Mouse (Mus musculus) lung, postnatal 36 days (tissue): ENCODE data around the gene Phf23.
A peak's percentile ranks its signal among the peaks of the same experiment; 100 is the strongest.

Experiments
- DNase-seq: peaks from one replicate; pipeline ENCODE4 v3.0.0; 2022; ENCODE audit warnings: mixed read lengths

Gene Phf23

GRCm38 (mm10) chr11:70024151-70024514 is 28.6 kb downstream of the Phf23 start:
- DNase-seq, result no peak

- DNase-seq, result peak; percentile 30
These were observed 31.1 kb downstream of the Phf23 start for GRCm38 (mm10) chr11:70026689-70027088.

- DNase-seq, result no peak
These were observed 31.8 kb downstream of the Phf23 start for GRCm38 (mm10) chr11:70027397-70027796.

- DNase-seq, result no peak
These were observed 33.0 kb downstream of the Phf23 start for GRCm38 (mm10) chr11:70028401-70029129.

- peak; percentile 65 for DNase-seq
These were observed 33.7 kb downstream of the Phf23 start for GRCm38 (mm10) chr11:70029130-70029801.

- no peak for DNase-seq
These were observed 34.4 kb downstream of the Phf23 start for GRCm38 (mm10) chr11:70029829-70030550.

GRCm38 (mm10) chr11:70030651-70031320 is 35.2 kb downstream of the Phf23 start:
- no peak for DNase-seq

GRCm38 (mm10) chr11:70031321-70031670 is 35.7 kb downstream of the Phf23 start:
- DNase-seq, result no peak

GRCm38 (mm10) chr11:70038174-70038573 is 42.6 kb downstream of the Phf23 start:
- DNase-seq, result no peak

- DNase-seq, result no peak
These were observed 44.1 kb downstream of the Phf23 start for GRCm38 (mm10) chr11:70039631-70040030.

GRCm38 (mm10) chr11:70040184-70040583 is 44.6 kb downstream of the Phf23 start:
- no peak for DNase-seq

- no peak for DNase-seq
These were observed 46.9 kb downstream of the Phf23 start for GRCm38 (mm10) chr11:70042309-70043085.

GRCm38 (mm10) chr11:70043665-70044064 is 48.1 kb downstream of the Phf23 start:
- no peak for DNase-seq

- no peak for DNase-seq
These were observed 49.9 kb downstream of the Phf23 start for GRCm38 (mm10) chr11:70045435-70045834.

- DNase-seq, result no peak
These were observed 53.8 kb downstream of the Phf23 start for GRCm38 (mm10) chr11:70049366-70049765.
